Mouse (Mus musculus) adrenal gland, adult (tissue): ENCODE data around the gene Rgs6.

Experiments
- DNase-seq, 2 experiments: peaks; one replicate each; pipeline ENCODE4 v3.0.0; 2022 to 2023; ENCODE audit warnings: low spot score in 1 of 2; ENCODE audit not compliant: inconsistent age in 2 of 2

Rgs6 gene

GRCm38 (mm10) chr12:82754501-82754900, 166.4 kb downstream of the Rgs6 start:
- DNase-seq, result no peak

DNA sequence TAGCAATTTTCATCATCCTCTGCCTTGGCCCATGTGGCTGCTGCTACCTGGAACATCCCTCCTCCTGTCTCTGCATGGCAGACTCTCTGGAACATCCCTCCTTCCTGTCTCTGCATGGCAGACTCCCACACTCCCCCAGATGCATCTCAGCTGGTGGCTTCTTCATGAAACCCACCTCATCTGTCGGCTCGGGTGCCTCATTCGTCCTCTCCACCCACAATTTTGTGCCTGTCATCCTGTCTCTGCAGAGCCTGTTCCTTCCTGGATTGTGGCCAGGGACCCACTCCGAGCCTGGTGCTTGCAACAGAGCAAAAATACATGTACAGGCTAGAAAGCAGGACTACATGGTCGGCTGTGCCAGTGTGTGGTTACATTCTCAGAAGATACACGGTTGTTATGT, 168.7 kb downstream of the Rgs6 start:
- DNase-seq, result no peak

- no peak for DNase-seq
Measured at GRCm38 (mm10) chr12:82757367-82757766, 169.3 kb downstream of the Rgs6 start.

DNA sequence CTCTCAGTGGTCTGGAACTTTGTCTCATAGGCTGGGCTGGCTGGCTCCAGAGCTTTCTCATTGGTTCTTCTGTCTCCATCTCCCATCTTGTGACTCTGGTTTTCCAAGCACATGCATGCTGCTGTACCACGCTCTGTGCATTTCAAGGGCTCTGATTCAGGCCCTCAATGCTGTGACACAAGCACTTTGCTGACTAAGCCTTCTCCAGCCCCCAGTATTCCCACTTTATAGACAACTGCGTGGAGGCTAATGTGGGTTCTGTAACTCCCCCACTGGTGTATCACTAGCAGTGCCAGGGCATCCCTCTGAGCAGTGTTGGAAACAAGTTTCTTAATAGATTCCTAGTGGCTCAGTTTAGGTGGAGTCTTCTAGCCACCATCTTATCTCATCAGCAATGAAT, 174.0 kb downstream of the Rgs6 start:
- DNase-seq, result no peak

DNA sequence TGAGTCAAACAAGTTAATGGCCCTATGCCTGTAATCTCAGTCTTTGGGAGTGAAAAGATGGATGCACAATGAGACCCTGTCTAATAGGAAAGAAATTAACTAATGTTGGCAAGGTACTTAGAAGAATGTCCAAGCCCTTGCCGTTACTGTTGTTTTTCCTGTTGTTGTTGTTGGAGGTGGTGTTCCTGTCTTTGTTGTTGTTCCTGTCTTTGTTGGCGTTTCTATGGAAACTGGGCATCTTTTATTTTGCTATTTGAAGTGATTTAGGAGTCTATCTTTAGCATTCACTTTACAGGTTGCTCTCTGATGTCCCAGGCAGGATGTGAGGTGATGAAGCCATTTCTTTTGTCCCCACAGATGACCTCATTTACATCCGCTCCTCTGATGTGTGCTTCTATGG, 180.6 kb downstream of the Rgs6 start:
- no peak for DNase-seq

DNA sequence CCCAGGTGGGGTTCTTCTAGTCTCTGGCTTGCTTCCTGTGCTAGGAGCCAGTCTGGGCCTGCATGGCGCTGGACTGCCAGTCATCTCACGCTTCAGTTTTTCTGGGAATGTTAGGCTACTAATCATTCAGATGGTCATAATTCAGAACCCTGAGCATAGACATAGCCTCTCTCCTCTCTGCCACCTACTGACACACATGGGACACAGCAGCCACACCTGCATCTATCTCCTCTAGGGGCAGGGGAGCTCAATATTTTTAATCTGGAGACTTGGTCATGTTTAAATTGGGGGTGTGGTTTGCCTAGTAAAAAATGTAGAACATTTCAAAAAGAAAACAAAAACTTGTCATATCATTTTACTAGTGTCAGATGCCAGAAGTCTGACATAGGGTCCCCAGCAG, 184.1 kb downstream of the Rgs6 start:
- no peak for DNase-seq

DNA sequence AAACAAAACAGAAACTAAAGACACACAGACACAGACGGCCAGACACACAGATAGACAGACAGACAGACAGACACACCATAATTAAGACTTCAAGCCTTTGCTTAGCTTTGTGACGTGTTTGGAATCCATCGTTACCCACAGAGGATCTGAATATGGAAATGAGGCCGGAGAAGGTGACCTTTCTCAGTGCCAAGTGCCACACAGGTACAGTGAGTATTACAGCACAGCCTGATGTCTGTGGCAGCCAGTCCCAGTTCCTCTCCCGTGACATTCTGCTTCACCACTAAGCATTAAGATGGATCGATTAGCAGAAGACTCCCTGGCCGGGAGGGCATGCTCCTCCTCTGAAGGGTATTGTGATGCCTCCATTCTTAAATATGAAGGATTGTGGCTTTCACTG, 186.5 kb downstream of the Rgs6 start:
- DNase-seq, result no peak

GRCm38 (mm10) chr12:82776686-82777085, 188.6 kb downstream of the Rgs6 start:
- no peak for DNase-seq

DNA sequence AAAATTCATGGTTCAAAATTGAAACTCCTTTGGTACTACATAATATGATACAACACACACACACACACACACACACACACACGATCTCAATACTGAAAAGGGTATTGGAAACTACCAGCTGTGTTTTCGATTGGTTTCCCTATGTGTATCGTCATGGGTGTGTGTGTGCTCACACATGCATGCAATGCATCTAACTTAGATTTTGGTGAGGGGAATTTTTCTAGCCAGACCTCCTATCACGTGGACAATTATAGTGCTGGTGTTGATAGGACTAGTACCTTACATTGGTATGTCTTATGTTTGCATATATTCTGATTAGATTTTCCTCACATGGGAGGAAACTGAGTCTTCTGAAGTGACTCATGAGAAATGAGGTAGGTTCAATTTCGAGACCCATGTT, 192.8 kb downstream of the Rgs6 start:
- DNase-seq, result no peak

DNA sequence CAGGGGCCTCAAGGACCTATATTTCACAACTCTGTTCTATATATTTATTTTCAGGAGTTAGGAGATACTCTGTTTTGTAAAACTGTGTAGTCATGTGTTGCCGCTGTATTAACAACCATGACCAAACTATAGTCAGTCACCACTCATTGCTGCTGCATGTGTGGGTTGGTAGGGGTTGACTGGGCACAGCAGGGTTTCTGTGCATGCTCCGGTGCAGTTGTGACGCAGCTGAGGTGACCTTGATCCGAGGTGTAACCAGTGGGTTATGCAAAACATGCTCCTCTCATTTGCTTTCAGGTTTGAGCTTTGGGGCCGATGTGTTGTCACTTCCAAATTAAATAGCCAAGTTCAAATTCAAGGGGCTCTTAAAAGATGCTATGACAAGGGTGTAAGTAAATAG, 193.3 kb downstream of the Rgs6 start:
- no peak for DNase-seq

DNA sequence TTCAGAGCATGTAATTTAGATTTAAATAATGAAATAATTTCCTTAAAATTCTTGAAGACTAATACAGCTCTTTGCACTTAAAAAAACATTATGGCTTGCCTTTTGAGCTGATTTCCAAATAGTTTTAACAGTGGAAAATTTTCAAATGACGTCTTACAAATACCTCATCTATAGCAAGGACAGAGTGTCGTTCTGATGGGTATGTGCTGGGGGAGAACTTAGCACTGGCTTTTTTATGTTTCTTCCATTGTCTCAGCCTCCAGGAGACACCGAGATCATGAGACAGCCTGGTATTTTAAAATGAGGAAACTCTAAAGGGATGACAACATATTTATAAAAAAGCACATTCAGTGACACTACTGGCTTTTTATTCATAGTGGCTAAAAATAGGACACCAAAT, 204.0 kb downstream of the Rgs6 start:
- no peak for DNase-seq

- DNase-seq, result no peak
Measured at GRCm38 (mm10) chr12:82799892-82800291, 211.8 kb downstream of the Rgs6 start.

GRCm38 (mm10) chr12:82801736-82802135, 213.6 kb downstream of the Rgs6 start:
- DNase-seq, result no peak

DNA sequence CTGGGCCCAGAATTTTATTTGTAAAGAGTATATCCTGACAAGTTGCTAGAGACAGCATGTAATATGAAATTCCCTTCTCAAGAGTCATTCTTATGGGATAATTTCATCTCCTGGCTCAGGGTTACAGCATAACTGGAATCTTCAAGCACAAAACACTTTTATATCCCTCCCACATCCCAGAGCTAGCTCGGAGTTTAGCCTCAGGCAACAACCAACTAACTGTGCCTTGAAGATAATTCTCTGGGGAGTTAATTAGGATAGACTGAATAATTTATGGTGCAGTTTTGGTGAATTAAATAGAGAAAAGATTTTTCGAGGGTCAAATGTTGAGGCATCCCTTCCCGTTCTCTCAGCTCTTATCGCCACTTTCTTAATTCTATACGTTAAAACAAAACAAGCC, 214.6 kb downstream of the Rgs6 start:
- DNase-seq, result no peak

GRCm38 (mm10) chr12:82805167-82805566, 217.1 kb downstream of the Rgs6 start:
- DNase-seq, result no peak

- DNase-seq, result no peak
Measured at GRCm38 (mm10) chr12:82810631-82811030, 222.5 kb downstream of the Rgs6 start.

DNA sequence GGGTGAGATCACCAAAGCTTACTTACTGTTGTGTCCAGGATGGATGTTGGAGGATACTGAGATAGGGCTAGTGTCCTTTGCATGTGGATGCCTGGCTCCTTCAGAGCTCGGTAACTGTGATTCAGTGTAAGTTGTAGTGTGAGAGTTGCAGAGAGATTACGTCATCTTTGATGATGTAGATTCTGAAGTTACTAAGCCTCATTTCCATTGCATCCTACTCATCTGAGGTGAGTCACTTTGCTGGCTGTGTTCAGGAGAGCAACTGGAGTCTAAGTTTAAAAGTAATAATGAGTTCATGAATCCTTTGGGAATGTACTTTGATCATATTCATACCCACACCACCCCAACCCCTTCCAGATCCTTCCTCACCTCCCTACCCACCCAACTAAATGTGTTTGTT, 227.9 kb downstream of the Rgs6 start:
- DNase-seq, result peak in 1 of 2 experiments; percentile 46

DNA sequence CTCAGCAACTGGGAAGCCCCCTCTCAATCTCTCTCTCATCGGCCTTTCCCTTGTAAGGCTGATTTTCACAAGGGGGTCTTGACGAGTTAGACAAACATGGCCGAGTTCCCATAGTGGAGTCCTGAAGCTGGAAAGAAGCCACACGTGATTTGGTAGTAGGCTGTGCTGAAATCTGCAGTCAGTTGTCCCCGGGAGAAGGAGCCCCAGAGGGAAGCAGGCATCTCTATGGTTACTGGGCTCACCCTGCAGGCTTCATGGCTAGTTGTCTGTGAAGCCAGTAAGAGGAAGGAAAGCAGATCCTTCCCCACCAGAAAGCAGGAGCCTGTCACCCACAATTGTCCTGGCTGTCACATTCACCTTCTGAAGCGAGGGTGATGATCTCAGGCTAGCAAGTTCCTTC, 231.2 kb downstream of the Rgs6 start:
- no peak for DNase-seq

GRCm38 (mm10) chr12:82819991-82820390, 231.9 kb downstream of the Rgs6 start:
- DNase-seq, result peak in 1 of 2 experiments; percentile 35

DNA sequence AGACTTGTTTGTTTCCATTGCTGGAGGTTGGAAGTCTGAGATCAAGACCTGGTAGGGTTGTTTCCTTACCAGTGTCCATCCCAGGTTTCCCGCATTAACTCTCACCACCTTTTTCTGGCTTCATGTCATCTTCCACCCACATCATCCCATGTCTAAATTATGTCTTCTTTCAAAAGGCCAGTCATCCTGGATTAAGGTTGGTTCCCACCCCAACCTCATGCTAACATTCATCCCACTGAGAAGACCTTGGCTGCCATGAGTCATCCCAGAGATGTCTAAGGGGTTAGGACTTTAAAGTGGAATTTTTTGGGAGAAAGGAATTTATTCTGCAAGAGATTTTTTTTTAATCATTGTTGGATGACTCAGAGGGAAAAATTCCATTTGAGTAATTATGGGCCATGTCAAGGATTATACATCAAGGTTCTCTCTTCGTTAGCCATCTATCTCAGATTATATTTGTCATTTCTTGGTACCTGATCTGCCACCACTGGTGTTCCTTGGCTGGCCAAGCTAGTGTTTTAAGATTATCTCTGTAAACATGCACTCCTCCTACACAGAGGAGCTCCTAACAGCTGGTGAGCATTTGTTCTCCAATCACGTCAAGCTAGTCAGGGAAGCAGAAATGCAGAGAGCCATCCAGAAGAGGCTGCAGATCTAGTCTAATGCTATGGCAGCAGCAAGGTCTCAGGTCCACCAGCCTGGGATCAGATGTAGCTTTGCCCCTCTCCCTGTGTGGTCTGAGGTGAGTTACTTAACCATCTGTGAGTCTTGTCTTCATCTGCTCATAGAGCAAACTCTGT, 234.9 kb downstream of the Rgs6 start:
- peak; percentile 20 to 78 for DNase-seq

- no peak for DNase-seq
Measured at GRCm38 (mm10) chr12:82830333-82830732, 242.2 kb downstream of the Rgs6 start.

GRCm38 (mm10) chr12:82838544-82838943, 250.5 kb downstream of the Rgs6 start:
- no peak for DNase-seq

- no peak for DNase-seq
Measured at GRCm38 (mm10) chr12:82841566-82841965, 253.5 kb downstream of the Rgs6 start.
